ENCODE assay signal across 16 mouse cellular contexts in the genomic region with DNA sequence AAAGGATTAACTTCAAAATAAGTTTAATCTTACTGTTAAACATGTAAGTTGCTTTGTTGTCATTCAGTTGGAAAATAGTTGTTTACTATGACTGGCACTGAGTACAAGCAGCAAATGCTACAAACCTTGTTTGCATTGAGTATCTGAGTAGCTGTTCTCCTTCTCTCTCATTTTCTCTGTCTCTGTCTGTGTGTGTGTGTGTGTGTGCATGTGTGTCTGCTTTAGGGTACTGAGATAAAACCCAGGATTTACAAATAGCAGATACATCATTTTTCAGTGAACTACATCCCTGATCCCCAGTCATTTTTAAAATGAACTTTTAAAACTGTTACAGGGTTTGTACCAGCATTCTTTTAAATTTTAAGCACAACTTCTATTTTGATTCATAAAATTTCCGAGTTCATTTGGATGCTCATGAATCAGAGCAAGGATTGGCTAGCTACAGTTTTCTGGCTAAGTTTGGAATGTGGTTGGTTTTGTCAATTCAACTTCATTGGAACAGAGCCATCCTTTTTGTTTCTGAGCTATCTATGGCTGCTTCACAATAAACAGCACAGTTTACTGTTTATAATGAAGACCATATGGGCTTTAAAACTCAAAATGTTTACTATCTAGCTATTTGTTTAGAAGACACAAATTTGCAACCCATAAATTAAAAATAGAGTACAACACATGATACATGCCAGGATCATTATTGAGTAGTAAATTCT.
"Had no signal": no experiment of that assay in that cellular context is flagged by ENCODE, and none has a peak within 500 bp of the region (broad histone marks: within the 10 kb centered on the region; RNA-seq: fewer than 3 reads in every experiment).

No protein-coding gene starts in this region.

- H3K27ac ChIP-seq: limb, embryonic 13.5 days; liver, embryonic 13.5 days; stomach, postnatal 0 days had no signal

- H3K4me3 ChIP-seq: limb, embryonic 13.5 days; liver, embryonic 13.5 days had no signal

- H3K27me3 ChIP-seq: limb, embryonic 13.5 days; liver, embryonic 13.5 days had no signal

- H3K4me1 ChIP-seq: limb, embryonic 13.5 days; liver, embryonic 13.5 days had no signal

- H3K4me2 ChIP-seq: limb, embryonic 13.5 days; liver, embryonic 13.5 days; midbrain, embryonic 11.5 days had no signal

- H3K9ac ChIP-seq: limb, embryonic 13.5 days; liver, embryonic 13.5 days had no signal

- H3K36me3 ChIP-seq: limb, embryonic 13.5 days; liver, embryonic 13.5 days had no signal

- DNase-seq: kidney, adult 2 months; kidney, postnatal 10 days; kidney, postnatal 4 days; left cerebral cortex, postnatal 4 days; liver, embryonic 13.5 days; lung, adult 2 months; lung, postnatal 4 days; midbrain, embryonic 14.5 days; right cerebral cortex, postnatal 14 days; right cerebral cortex, postnatal 4 days; thymus, adult 2 months; thymus, postnatal 14 days; thymus, postnatal 4 days had no signal

- H3K9me3 ChIP-seq: limb, embryonic 13.5 days; liver, embryonic 13.5 days had no signal
